Mouse (Mus musculus) embryonic fibroblast, embryonic 13.5 days (primary cell): ENCODE results near the gene Srebf2.

Experiments used
- CTCF ChIP-seq: IDR thresholded peaks from 2 replicates; pipeline ENCODE4 v1.5.1; 2011; ENCODE audit warnings: mild to moderate bottlenecking, control low read depth, low read length, moderate library complexity, borderline replicate concordance; ENCODE audit not compliant: insufficient read depth
- POLR2A ChIP-seq: IDR thresholded peaks from 2 replicates; pipeline ENCODE4 v1.6.1; 2011; ENCODE audit warnings: low read depth, mild to moderate bottlenecking, control low read depth, low read length, moderate library complexity

DNA sequence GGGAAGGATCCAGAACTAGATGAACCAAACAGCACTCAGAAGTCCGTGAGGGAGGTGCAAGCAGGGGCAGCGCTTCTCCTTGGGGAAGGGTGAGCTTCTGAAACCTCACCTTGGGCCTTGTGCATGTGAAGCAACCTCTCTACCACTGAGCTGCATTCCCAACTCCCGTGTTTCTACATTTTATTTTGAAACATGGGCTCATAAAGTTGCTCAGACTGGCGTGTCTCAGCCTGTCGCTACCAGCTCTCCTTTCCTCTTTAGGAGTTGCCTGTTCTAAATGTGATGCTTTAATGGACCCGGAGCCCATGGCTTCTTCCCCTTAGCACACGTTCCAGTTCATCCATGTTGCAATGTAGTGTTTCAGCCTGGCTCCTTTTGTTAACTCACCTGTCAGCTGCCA lies 5.5 kb downstream of the Srebf2 start:
- no peak for TF ChIP-seq POLR2A
- no peak for TF ChIP-seq CTCF
